Comparison of ENCODE assay signal across 28 mouse cellular contexts in the genomic region with DNA sequence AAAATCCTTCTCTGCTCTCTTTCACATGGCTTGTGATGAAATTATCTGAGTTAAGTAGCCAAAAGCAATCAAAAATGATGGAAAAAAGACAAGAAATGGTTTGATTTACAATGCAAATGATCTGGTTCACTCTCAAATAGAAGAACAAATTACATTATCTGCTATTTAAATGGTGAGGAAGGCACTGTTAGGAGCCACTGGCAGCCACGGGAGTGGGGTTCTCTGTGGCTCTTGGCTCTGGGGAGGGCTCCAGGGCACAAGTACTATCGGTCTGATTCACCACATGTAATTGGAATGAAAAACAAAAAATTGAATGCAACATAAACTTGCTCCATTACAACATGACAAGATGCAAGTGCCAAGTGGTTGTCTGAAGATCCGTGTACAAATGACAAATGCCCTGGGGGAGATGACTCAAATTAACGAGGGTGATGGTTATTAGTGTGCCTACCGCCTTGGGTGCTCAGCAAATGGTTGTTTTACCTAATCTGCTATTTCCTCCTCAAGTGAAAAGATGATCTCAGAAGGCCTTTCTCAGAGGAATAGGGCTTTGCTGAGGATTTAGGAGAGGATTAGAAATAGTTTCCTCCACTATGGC.
A peak's percentile ranks its signal among the peaks of the same experiment; 100 is the strongest.
DNase-seq lines count a peak whose midpoint lies in the region; ATAC-seq and TF ChIP-seq lines count a peak whose summit lies in the region.
"Had no signal": no experiment of that assay in that cellular context is flagged by ENCODE, and none has a peak within 500 bp of the region (broad histone marks: within the 10 kb centered on the region; RNA-seq: fewer than 3 reads in every experiment).

No protein-coding gene starts in this region.

- TF ChIP-seq POLR2A in brain, embryonic 14.5 days (IDR thresholded peaks at IDR 0.05; ENCODE audit: borderline replicate concordance, extremely low read depth, insufficient read depth, insufficient read length, poor library complexity, severe bottlenecking): no peak

- H3K4me2 ChIP-seq in forebrain, embryonic 16.5 days (ENCODE audit: low read length): no peak overlapping the region
- H3K4me2 ChIP-seq in forebrain, embryonic 12.5 days: no peak overlapping the region
- no peak overlapping the region for H3K4me2 ChIP-seq in midbrain, embryonic 14.5 days (ENCODE audit: low read length)
- H3K4me2 ChIP-seq in midbrain, embryonic 13.5 days (replicated peaks): no peak overlapping the region
- H3K4me2 ChIP-seq in hindbrain, postnatal 0 days (ENCODE audit: low read depth, low read length): no peak overlapping the region
- H3K4me2 ChIP-seq: embryonic facial prominence, embryonic 12.5 days; heart, embryonic 12.5 days; hindbrain, embryonic 14.5 days; liver, embryonic 12.5 days; midbrain, embryonic 12.5 days; stomach, embryonic 15.5 days had no signal

- H3K4me3 ChIP-seq in forebrain, embryonic 16.5 days (replicated peaks; ENCODE audit: low read length): no peak overlapping the region
- H3K4me3 ChIP-seq in forebrain, embryonic 12.5 days (replicated peaks): no peak overlapping the region
- H3K4me3 ChIP-seq in midbrain, embryonic 14.5 days (replicated peaks; ENCODE audit: low read depth, low read length): no peak overlapping the region
- no peak overlapping the region for H3K4me3 ChIP-seq in midbrain, embryonic 13.5 days (replicated peaks)
- H3K4me3 ChIP-seq in C2C12 (ENCODE audit: insufficient read depth, poor library complexity, severe bottlenecking): no peak overlapping the region
- no peak overlapping the region for H3K4me3 ChIP-seq in hindbrain, postnatal 0 days (ENCODE audit: low read length)
- H3K4me3 ChIP-seq: embryonic facial prominence, embryonic 12.5 days; heart, adult 2 months; heart, embryonic 12.5 days; liver, embryonic 12.5 days; megakaryocyte, embryonic 14.5 days; midbrain, embryonic 12.5 days; stomach, embryonic 15.5 days had no signal

- no peaks in the 10 kb centered on the region for H3K79me3 ChIP-seq in C2C12 (ENCODE audit: low read depth)

- ATAC-seq in forebrain, embryonic 16.5 days: peak; percentile 64
- no peak for ATAC-seq in forebrain, embryonic 12.5 days (ENCODE audit: low FRiP score)
- ATAC-seq in midbrain, embryonic 14.5 days (ENCODE audit: low FRiP score, low TSS enrichment): no peak
- no peak for ATAC-seq in midbrain, embryonic 13.5 days
- no peak for ATAC-seq in hindbrain, postnatal 0 days
- no peak for ATAC-seq in megakaryocyte progenitor cell, adult 5-6 weeks (replicated peaks; ENCODE audit: poor library complexity)
- ATAC-seq: forebrain, embryonic 14.5 days; inflammation-experienced regulatory T-cells, adult 6 months; liver, embryonic 12.5 days; liver, postnatal 0 days had no signal

- peak overlapping the region; percentile 44; the same call in 1 of the 2 replicates for H3K27ac ChIP-seq in forebrain, embryonic 16.5 days (ENCODE audit: low read length)
- H3K27ac ChIP-seq in forebrain, embryonic 12.5 days: no peak overlapping the region
- no peak overlapping the region for H3K27ac ChIP-seq in midbrain, embryonic 14.5 days (replicated peaks; ENCODE audit: low read depth, low read length)
- H3K27ac ChIP-seq in midbrain, embryonic 13.5 days: no peak overlapping the region
- H3K27ac ChIP-seq in hindbrain, postnatal 0 days: no peak overlapping the region
- H3K27ac ChIP-seq: embryonic facial prominence, embryonic 12.5 days; heart, adult 2 months; hindbrain, embryonic 14.5 days; liver, embryonic 12.5 days; midbrain, embryonic 12.5 days; stomach, embryonic 15.5 days had no signal

- DNase-seq in midbrain, embryonic 14.5 days: peak; percentile 15
- peak; percentile 40 for DNase-seq in brain, embryonic 14.5 days (ENCODE audit: low read depth)
- DNase-seq in hindbrain, postnatal 0 days (ENCODE audit: low spot score): no peak
- DNase-seq: adrenal gland, postnatal 25 days; cerebellum, adult 18-20 months; cerebellum, postnatal 25 days; gastrocnemius, postnatal 25 days; heart, adult 2 months; kidney, adult 11 months; kidney, postnatal 14 days; liver, postnatal 0 days; lung, postnatal 36 days; right cerebral cortex, postnatal 25 days had no signal

- no peak overlapping the region for H3ac ChIP-seq in C2C12 (ENCODE audit: control insufficient read depth, insufficient read length, low read depth)

- H3K27me3 ChIP-seq in forebrain, embryonic 16.5 days (replicated peaks; ENCODE audit: control insufficient read depth, insufficient read depth, low read length): no peaks in the 10 kb centered on the region
- H3K27me3 ChIP-seq in forebrain, embryonic 12.5 days: no peaks in the 10 kb centered on the region
- no peaks in the 10 kb centered on the region for H3K27me3 ChIP-seq in midbrain, embryonic 14.5 days (ENCODE audit: control insufficient read depth, insufficient read depth, low read length)
- H3K27me3 ChIP-seq in midbrain, embryonic 13.5 days: no peaks in the 10 kb centered on the region
- H3K27me3 ChIP-seq in C2C12 (ENCODE audit: control insufficient read depth, insufficient read depth, insufficient read length): no peaks in the 10 kb centered on the region
- H3K27me3 ChIP-seq in hindbrain, postnatal 0 days (ENCODE audit: insufficient read depth, low read length): no peaks in the 10 kb centered on the region
- H3K27me3 ChIP-seq: CH12.LX; embryonic facial prominence, embryonic 12.5 days; heart, embryonic 12.5 days; liver, embryonic 12.5 days; megakaryocyte, embryonic 14.5 days; midbrain, embryonic 12.5 days; stomach, embryonic 15.5 days had no signal

- H3K36me3 ChIP-seq in forebrain, embryonic 16.5 days (ENCODE audit: control insufficient read depth, insufficient read depth): no peaks in the 10 kb centered on the region
- no peaks in the 10 kb centered on the region for H3K36me3 ChIP-seq in forebrain, embryonic 12.5 days (replicated peaks)
- H3K36me3 ChIP-seq in midbrain, embryonic 14.5 days (ENCODE audit: control insufficient read depth, insufficient read depth, low read length): no peaks in the 10 kb centered on the region
- no peaks in the 10 kb centered on the region for H3K36me3 ChIP-seq in midbrain, embryonic 13.5 days
- no peaks in the 10 kb centered on the region for H3K36me3 ChIP-seq in C2C12 (ENCODE audit: control insufficient read depth, insufficient read depth)
- no peaks in the 10 kb centered on the region for H3K36me3 ChIP-seq in hindbrain, postnatal 0 days (ENCODE audit: insufficient read depth, low read length)
- H3K36me3 ChIP-seq: embryonic facial prominence, embryonic 12.5 days; heart, embryonic 12.5 days; liver, embryonic 12.5 days; midbrain, embryonic 12.5 days; stomach, embryonic 15.5 days had no signal

- H3K79me2 ChIP-seq in C2C12 (ENCODE audit: control insufficient read depth, insufficient read depth): no peaks in the 10 kb centered on the region

- WGBS in forebrain, embryonic 16.5 days: 29% methylated on average over 5 of the region's 5 CpGs
- WGBS in forebrain, embryonic 12.5 days: 50% methylated on average over 5 of the region's 5 CpGs
- 53% methylated on average over 5 of the region's 5 CpGs for whole genome bisulfite sequencing in midbrain, embryonic 14.5 days
- 54% methylated on average over 5 of the region's 5 CpGs for WGBS in midbrain, embryonic 13.5 days
- 48% methylated on average over 5 of the region's 5 CpGs for WGBS in hindbrain, postnatal 0 days

- H3K9me3 ChIP-seq in forebrain, embryonic 16.5 days (ENCODE audit: control insufficient read depth, low read length): no peaks in the 10 kb centered on the region
- no peaks in the 10 kb centered on the region for H3K9me3 ChIP-seq in forebrain, embryonic 12.5 days
- no peaks in the 10 kb centered on the region for H3K9me3 ChIP-seq in midbrain, embryonic 14.5 days (ENCODE audit: control insufficient read depth, low read length)
- no peaks in the 10 kb centered on the region for H3K9me3 ChIP-seq in midbrain, embryonic 13.5 days
- H3K9me3 ChIP-seq in hindbrain, postnatal 0 days (ENCODE audit: low read length): no peaks in the 10 kb centered on the region
- H3K9me3 ChIP-seq: embryonic facial prominence, embryonic 12.5 days; heart, embryonic 12.5 days; liver, embryonic 12.5 days; megakaryocyte, embryonic 14.5 days; midbrain, embryonic 12.5 days; stomach, embryonic 15.5 days had no signal

- H3K4me1 ChIP-seq in forebrain, embryonic 16.5 days (replicated peaks; ENCODE audit: control insufficient read depth, insufficient read depth, low read length): peaks cover 3% of the 10 kb centered on the region; the same call in 1 of the 2 replicates
- no peaks in the 10 kb centered on the region for H3K4me1 ChIP-seq in forebrain, embryonic 12.5 days
- H3K4me1 ChIP-seq in midbrain, embryonic 14.5 days (ENCODE audit: control insufficient read depth, insufficient read depth, low read length): no peaks in the 10 kb centered on the region
- H3K4me1 ChIP-seq in midbrain, embryonic 13.5 days (replicated peaks): no peaks in the 10 kb centered on the region
- H3K4me1 ChIP-seq in hindbrain, postnatal 0 days (ENCODE audit: insufficient read depth, low read length): no peaks in the 10 kb centered on the region
- H3K4me1 ChIP-seq: embryonic facial prominence, embryonic 12.5 days; heart, embryonic 12.5 days; liver, embryonic 12.5 days; megakaryocyte, embryonic 14.5 days; stomach, embryonic 15.5 days had no signal

- H3K9ac ChIP-seq in forebrain, embryonic 16.5 days (replicated peaks; ENCODE audit: low read depth, low read length): no peak overlapping the region
- H3K9ac ChIP-seq in forebrain, embryonic 12.5 days: no peak overlapping the region
- no peak overlapping the region for H3K9ac ChIP-seq in midbrain, embryonic 14.5 days (replicated peaks; ENCODE audit: low read length)
- no peak overlapping the region for H3K9ac ChIP-seq in midbrain, embryonic 13.5 days (replicated peaks)
- no peak overlapping the region for H3K9ac ChIP-seq in hindbrain, postnatal 0 days (replicated peaks; ENCODE audit: low read length)
- H3K9ac ChIP-seq: embryonic facial prominence, embryonic 12.5 days; heart, embryonic 12.5 days; hindbrain, embryonic 14.5 days; liver, embryonic 12.5 days; liver, postnatal 0 days; midbrain, embryonic 12.5 days; stomach, embryonic 15.5 days had no signal

- no peak for TF ChIP-seq CTCF in C2C12 (IDR thresholded peaks at IDR 0.05; ENCODE audit: control insufficient read depth, insufficient read depth, insufficient read length)
- no peak for TF ChIP-seq CTCF in brain, embryonic 14.5 days (IDR thresholded peaks at IDR 0.05; ENCODE audit: borderline replicate concordance, extremely low read depth, insufficient read depth, insufficient read length)
- no peak for TF ChIP-seq CTCF in hindbrain, postnatal 0 days (IDR thresholded peaks at IDR 0.05; ENCODE audit: low read depth)

TF ChIP-seq in C2C12, 6 proteins besides CTCF, POLR2A, EP300 and RAD21:
- no peak for TF ChIP-seq CEBPB (IDR thresholded peaks at IDR 0.05; ENCODE audit: low read depth)
- no peak for TF ChIP-seq MAX (IDR thresholded peaks at IDR 0.05)
- TF ChIP-seq MYOD1 (IDR thresholded peaks at IDR 0.05; ENCODE audit: control insufficient read depth, insufficient read length, low read depth): peak; percentile 5
- no peak for TF ChIP-seq FOSL1 (IDR thresholded peaks at IDR 0.05; ENCODE audit: insufficient read depth, low read length, poor library complexity, severe bottlenecking)
- TF ChIP-seq MYOG (IDR thresholded peaks at IDR 0.05; ENCODE audit: control insufficient read depth, extremely low read depth, insufficient read length): no peak
- no peak for TF ChIP-seq USF1 (IDR thresholded peaks at IDR 0.05; ENCODE audit: low read depth)
